Mouse (Mus musculus): ENCODE measurements at regions not wholly inside any gene's neighbourhood (a gene's known extent, or its start where the extent isn't known, plus 50 kb on each side); places are given as distances from the start of the nearest gene placed in this dataset.
A peak's percentile ranks its signal among the peaks of the same experiment; 100 is the strongest.

GRCm38 (mm10) chr13:112135777-112136176 is 152.5 kb upstream of the Ankrd55 start:
- WGBS, result 87% methylated on average over 5 of the region's 5 CpGs
- no peaks in the 10 kb centered on the region for H3K36me3 ChIP-seq (ENCODE audit: control insufficient read depth, insufficient read depth, low read length)
- H3K27me3 ChIP-seq (replicated peaks; ENCODE audit: control insufficient read depth, insufficient read depth, low read length), result no peaks in the 10 kb centered on the region
- H3K4me3 ChIP-seq (ENCODE audit: low read depth, low read length), result no peak overlapping the region
- no peak overlapping the region for H3K4me2 ChIP-seq (ENCODE audit: low read depth, low read length)
- no peak overlapping the region for H3K27ac ChIP-seq (replicated peaks; ENCODE audit: low read depth, low read length)
- DNase-seq (ENCODE audit: low spot score), result no peak
- no peak overlapping the region for H3K9ac ChIP-seq (ENCODE audit: low read depth, low read length)
- H3K9me3 ChIP-seq (ENCODE audit: control insufficient read depth, low read length), result no peaks in the 10 kb centered on the region
- no peak for ATAC-seq (ENCODE audit: low read depth)
- 0 out of 2 replicates have a peak, but pooled peaks cover 4% of the 10 kb centered on the region for H3K4me1 ChIP-seq (ENCODE audit: control insufficient read depth, insufficient read depth, low read length)

- ATAC-seq (ENCODE audit: low read depth), result no peak
- no peak overlapping the region for H3K9ac ChIP-seq (ENCODE audit: low read depth, low read length)
Observed at GRCm38 (mm10) chr13:112136850-112137249, 151.4 kb upstream of the Ankrd55 start.

GRCm38 (mm10) chr13:112140871-112141270 is 147.4 kb upstream of the Ankrd55 start:
- H3K9me3 ChIP-seq (ENCODE audit: control insufficient read depth, low read length), result no peaks in the 10 kb centered on the region
- H3K36me3 ChIP-seq (ENCODE audit: control insufficient read depth, insufficient read depth, low read length), result no peaks in the 10 kb centered on the region
- no peak overlapping the region for H3K9ac ChIP-seq (ENCODE audit: low read depth, low read length)
- DNase-seq (ENCODE audit: low spot score), result no peak
- 52% methylated on average over 5 of the region's 5 CpGs for WGBS
- no peak overlapping the region for H3K27ac ChIP-seq (replicated peaks; ENCODE audit: low read depth, low read length)
- no peaks in the 10 kb centered on the region for H3K27me3 ChIP-seq (replicated peaks; ENCODE audit: control insufficient read depth, insufficient read depth, low read length)
- H3K4me2 ChIP-seq (ENCODE audit: low read depth, low read length), result no peak overlapping the region
- H3K4me3 ChIP-seq (ENCODE audit: low read depth, low read length), result no peak overlapping the region
- no peak for ATAC-seq (ENCODE audit: low read depth)
- peaks cover 8% of the 10 kb centered on the region; the same call in 1 of the 2 replicates for H3K4me1 ChIP-seq (ENCODE audit: control insufficient read depth, insufficient read depth, low read length)

More at GRCm38 (mm10) chr13:112136850-112137249, 151.4 kb upstream of the Ankrd55 start:
- WGBS, result 60% methylated on average over 1 of the region's 1 CpGs
- no peaks in the 10 kb centered on the region for H3K9me3 ChIP-seq (ENCODE audit: control insufficient read depth, low read length)
- no peak for DNase-seq (ENCODE audit: low spot score)
- no peak overlapping the region for H3K4me2 ChIP-seq (ENCODE audit: low read depth, low read length)
- H3K36me3 ChIP-seq (ENCODE audit: control insufficient read depth, insufficient read depth, low read length), result no peaks in the 10 kb centered on the region
- H3K4me1 ChIP-seq (ENCODE audit: control insufficient read depth, insufficient read depth, low read length), result no peaks in the 10 kb centered on the region
- H3K27me3 ChIP-seq (replicated peaks; ENCODE audit: control insufficient read depth, insufficient read depth, low read length), result no peaks in the 10 kb centered on the region
- H3K27ac ChIP-seq (replicated peaks; ENCODE audit: low read depth, low read length), result no peak overlapping the region
- no peak overlapping the region for H3K4me3 ChIP-seq (ENCODE audit: low read depth, low read length)

GRCm38 (mm10) chr13:112144393-112145348 is 143.6 kb upstream of the Ankrd55 start:
- no peaks in the 10 kb centered on the region for H3K36me3 ChIP-seq (ENCODE audit: control insufficient read depth, insufficient read depth, low read length)
- H3K4me3 ChIP-seq (ENCODE audit: low read depth, low read length), result no peak overlapping the region
- peak; percentile 54 for DNase-seq (ENCODE audit: low spot score)
- no peak overlapping the region for H3K27ac ChIP-seq (replicated peaks; ENCODE audit: low read depth, low read length)
- no peak for ATAC-seq (ENCODE audit: low read depth)
- WGBS, result 65% methylated on average over 7 of the region's 7 CpGs
- H3K4me1 ChIP-seq (ENCODE audit: control insufficient read depth, insufficient read depth, low read length), result peaks cover 8% of the 10 kb centered on the region; the same call in 1 of the 2 replicates
- H3K4me2 ChIP-seq (ENCODE audit: low read depth, low read length), result no peak overlapping the region
- H3K9me3 ChIP-seq (ENCODE audit: control insufficient read depth, low read length), result no peaks in the 10 kb centered on the region
- no peak overlapping the region for H3K9ac ChIP-seq (ENCODE audit: low read depth, low read length)
- no peaks in the 10 kb centered on the region for H3K27me3 ChIP-seq (replicated peaks; ENCODE audit: control insufficient read depth, insufficient read depth, low read length)

GRCm38 (mm10) chr13:112152614-112153550 is 135.4 kb upstream of the Ankrd55 start:
- Histone ChIP-seq H3K4me2 (ENCODE audit: low read depth, low read length) (peak overlapping the region; percentile 36), H3K4me1 (ENCODE audit: control insufficient read depth, insufficient read depth, low read length) (peaks cover 12% of the 10 kb centered on the region), H3K27me3 (replicated peaks; ENCODE audit: control insufficient read depth, insufficient read depth, low read length) (no peaks in the 10 kb centered on the region), H3K9me3 (ENCODE audit: control insufficient read depth, low read length) (peaks cover 4% of the 10 kb centered on the region; the same call in 1 of the 2 replicates), H3K36me3 (ENCODE audit: control insufficient read depth, insufficient read depth, low read length) (no peaks in the 10 kb centered on the region), H3K27ac (replicated peaks; ENCODE audit: low read depth, low read length) (0 out of 2 replicates have a peak overlapping the region, but pooled peaks have one; percentile 11), H3K4me3 (ENCODE audit: low read depth, low read length) (peak overlapping the region; percentile 2; the same call in 1 of the 2 replicates), H3K9ac (ENCODE audit: low read depth, low read length) (0 out of 2 replicates have a peak overlapping the region, but pooled peaks have one; percentile 38)
- 15% methylated on average over 27 of the region's 27 CpGs for WGBS
- ATAC-seq (ENCODE audit: low read depth) (peak; percentile 63), DNase-seq (ENCODE audit: low spot score) (peak; percentile 35)

- Histone ChIP-seq H3K9me3 (ENCODE audit: control insufficient read depth, low read length) (peaks cover 7% of the 10 kb centered on the region; the same call in 1 of the 2 replicates), H3K9ac (ENCODE audit: low read depth, low read length) (no peak overlapping the region), H3K4me3 (ENCODE audit: low read depth, low read length) (no peak overlapping the region), H3K4me2 (ENCODE audit: low read depth, low read length) (peak overlapping the region; percentile 36; the same call in 1 of the 2 replicates), H3K27me3 (replicated peaks; ENCODE audit: control insufficient read depth, insufficient read depth, low read length) (no peaks in the 10 kb centered on the region), H3K36me3 (ENCODE audit: control insufficient read depth, insufficient read depth, low read length) (no peaks in the 10 kb centered on the region), H3K27ac (replicated peaks; ENCODE audit: low read depth, low read length) (no peak overlapping the region), H3K4me1 (ENCODE audit: control insufficient read depth, insufficient read depth, low read length) (peaks cover 12% of the 10 kb centered on the region)
- DNase-seq (ENCODE audit: low spot score), result peak; percentile 68
- ATAC-seq (ENCODE audit: low read depth), result peak; percentile 30; the same call in 1 of the 2 replicates
- 15% methylated on average over 4 of the region's 4 CpGs for WGBS
Observed at GRCm38 (mm10) chr13:112153681-112154127, 134.5 kb upstream of the Ankrd55 start.

- no peak overlapping the region for H3K4me3 ChIP-seq (ENCODE audit: low read depth, low read length)
- ATAC-seq (ENCODE audit: low read depth), result no peak; the same call in 1 of the 2 replicates
- 70% methylated on average over 9 of the region's 9 CpGs for WGBS
- no peak for DNase-seq (ENCODE audit: low spot score)
- H3K27me3 ChIP-seq (replicated peaks; ENCODE audit: control insufficient read depth, insufficient read depth, low read length), result no peaks in the 10 kb centered on the region
- H3K4me2 ChIP-seq (ENCODE audit: low read depth, low read length), result no peak overlapping the region
- peak overlapping the region; percentile 72; the same call in 1 of the 2 replicates for H3K27ac ChIP-seq (replicated peaks; ENCODE audit: low read depth, low read length)
- H3K9me3 ChIP-seq (ENCODE audit: control insufficient read depth, low read length), result peaks cover 7% of the 10 kb centered on the region; the same call in 1 of the 2 replicates
- peaks cover 22% of the 10 kb centered on the region for H3K4me1 ChIP-seq (ENCODE audit: control insufficient read depth, insufficient read depth, low read length)
- no peaks in the 10 kb centered on the region for H3K36me3 ChIP-seq (ENCODE audit: control insufficient read depth, insufficient read depth, low read length)
- H3K9ac ChIP-seq (ENCODE audit: low read depth, low read length), result no peak overlapping the region
Observed at GRCm38 (mm10) chr13:112159430-112160172, 128.7 kb upstream of the Ankrd55 start.
